Mouse (Mus musculus): ENCODE data around the gene Ctnnbl1. TPM values are rescaled to one million over a fixed set of nuclear protein-coding genes. Genes with fewer than 3 reads are reported as not detected.

The Ctnnbl1 gene
- polyA plus RNA-seq, 1 experiment = 27.0 TPM

- no peaks in the 10 kb centered on the region for H3K4me1 ChIP-seq (ENCODE audit: control insufficient read depth, insufficient read depth, low read length)
- TF ChIP-seq CTCF (IDR thresholded peaks at IDR 0.05; ENCODE audit: insufficient read depth, low read length) (no peak), POLR2A (IDR thresholded peaks at IDR 0.05; ENCODE audit: borderline replicate concordance, extremely low read depth, low read depth, low read length) (no peak)
- no peak for DNase-seq
- 69% methylated on average over 11 of the region's 11 CpGs for WGBS
- no peak overlapping the region for H3K4me3 ChIP-seq (replicated peaks; ENCODE audit: extremely low read depth, low read depth, low read length)
These were observed 63.7 kb downstream of the Ctnnbl1 start for GRCm38 (mm10) chr2:157800746-157801501.

- Histone ChIP-seq H3K4me3 (replicated peaks; ENCODE audit: extremely low read depth, low read depth, low read length) (no peak overlapping the region), H3K4me1 (ENCODE audit: control insufficient read depth, insufficient read depth, low read length) (no peaks in the 10 kb centered on the region)
- TF ChIP-seq CTCF (IDR thresholded peaks at IDR 0.05; ENCODE audit: insufficient read depth, low read length) = no peak
- TF ChIP-seq POLR2A (IDR thresholded peaks at IDR 0.05; ENCODE audit: borderline replicate concordance, extremely low read depth, low read depth, low read length) = no peak
- no peak for DNase-seq
- 47% methylated on average over 8 of the region's 8 CpGs for WGBS
These were observed 64.5 kb downstream of the Ctnnbl1 start for GRCm38 (mm10) chr2:157801505-157802357.

GRCm38 (mm10) chr2:157802666-157803065 is 65.5 kb downstream of the Ctnnbl1 start:
- no peak overlapping the region for H3K4me3 ChIP-seq (replicated peaks; ENCODE audit: extremely low read depth, low read depth, low read length)
- WGBS = 75% methylated on average over 5 of the region's 5 CpGs
- no peak for TF ChIP-seq CTCF (IDR thresholded peaks at IDR 0.05; ENCODE audit: insufficient read depth, low read length)
- no peak for TF ChIP-seq POLR2A (IDR thresholded peaks at IDR 0.05; ENCODE audit: borderline replicate concordance, extremely low read depth, low read depth, low read length)
- no peak for DNase-seq
- H3K4me1 ChIP-seq (ENCODE audit: control insufficient read depth, insufficient read depth, low read length) = no peaks in the 10 kb centered on the region

GRCm38 (mm10) chr2:157804388-157804787 is 67.2 kb downstream of the Ctnnbl1 start:
- Histone ChIP-seq H3K4me3 (replicated peaks; ENCODE audit: extremely low read depth, low read depth, low read length) (no peak overlapping the region), H3K4me1 (ENCODE audit: control insufficient read depth, insufficient read depth, low read length) (no peaks in the 10 kb centered on the region)
- no peak for TF ChIP-seq CTCF (IDR thresholded peaks at IDR 0.05; ENCODE audit: insufficient read depth, low read length)
- no peak for TF ChIP-seq POLR2A (IDR thresholded peaks at IDR 0.05; ENCODE audit: borderline replicate concordance, extremely low read depth, low read depth, low read length)
- no peak for DNase-seq
- WGBS = 87% methylated on average over 3 of the region's 3 CpGs

GRCm38 (mm10) chr2:157805091-157805490 is 67.9 kb downstream of the Ctnnbl1 start:
- Histone ChIP-seq H3K4me1 (ENCODE audit: control insufficient read depth, insufficient read depth, low read length) (no peaks in the 10 kb centered on the region), H3K4me3 (replicated peaks; ENCODE audit: extremely low read depth, low read depth, low read length) (no peak overlapping the region)
- WGBS = 79% methylated on average over 3 of the region's 3 CpGs
- TF ChIP-seq POLR2A (IDR thresholded peaks at IDR 0.05; ENCODE audit: borderline replicate concordance, extremely low read depth, low read depth, low read length) = no peak
- TF ChIP-seq CTCF (IDR thresholded peaks at IDR 0.05; ENCODE audit: insufficient read depth, low read length) = no peak
- DNase-seq = no peak

GRCm38 (mm10) chr2:157807076-157807475 is 69.9 kb downstream of the Ctnnbl1 start:
- TF ChIP-seq POLR2A (IDR thresholded peaks at IDR 0.05; ENCODE audit: borderline replicate concordance, extremely low read depth, low read depth, low read length) (no peak), CTCF (IDR thresholded peaks at IDR 0.05; ENCODE audit: insufficient read depth, low read length) (no peak)
- no peak for DNase-seq
- Histone ChIP-seq H3K4me1 (ENCODE audit: control insufficient read depth, insufficient read depth, low read length) (no peaks in the 10 kb centered on the region), H3K4me3 (replicated peaks; ENCODE audit: extremely low read depth, low read depth, low read length) (no peak overlapping the region)
- 82% methylated on average over 4 of the region's 4 CpGs for WGBS

GRCm38 (mm10) chr2:157807621-157808367 is 70.6 kb downstream of the Ctnnbl1 start:
- 71% methylated on average over 7 of the region's 7 CpGs for WGBS
- no peak overlapping the region for H3K4me3 ChIP-seq (replicated peaks; ENCODE audit: extremely low read depth, low read depth, low read length)
- no peak for TF ChIP-seq CTCF (IDR thresholded peaks at IDR 0.05; ENCODE audit: insufficient read depth, low read length)
- TF ChIP-seq POLR2A (IDR thresholded peaks at IDR 0.05; ENCODE audit: borderline replicate concordance, extremely low read depth, low read depth, low read length) = no peak
- H3K4me1 ChIP-seq (ENCODE audit: control insufficient read depth, insufficient read depth, low read length) = no peaks in the 10 kb centered on the region
- no peak for DNase-seq

- no peak for DNase-seq
- Histone ChIP-seq H3K4me3 (replicated peaks; ENCODE audit: extremely low read depth, low read depth, low read length) (no peak overlapping the region), H3K4me1 (ENCODE audit: control insufficient read depth, insufficient read depth, low read length) (no peaks in the 10 kb centered on the region)
- TF ChIP-seq CTCF (IDR thresholded peaks at IDR 0.05; ENCODE audit: insufficient read depth, low read length) (no peak), POLR2A (IDR thresholded peaks at IDR 0.05; ENCODE audit: borderline replicate concordance, extremely low read depth, low read depth, low read length) (no peak)
- 75% methylated on average over 7 of the region's 7 CpGs for WGBS
These were observed 71.2 kb downstream of the Ctnnbl1 start for GRCm38 (mm10) chr2:157808368-157808923.

GRCm38 (mm10) chr2:157809341-157809740 is 72.1 kb downstream of the Ctnnbl1 start:
- no peak for DNase-seq
- H3K4me3 ChIP-seq (replicated peaks; ENCODE audit: extremely low read depth, low read depth, low read length) = no peak overlapping the region
- no peaks in the 10 kb centered on the region for H3K4me1 ChIP-seq (ENCODE audit: control insufficient read depth, insufficient read depth, low read length)
- no peak for TF ChIP-seq POLR2A (IDR thresholded peaks at IDR 0.05; ENCODE audit: borderline replicate concordance, extremely low read depth, low read depth, low read length)
- TF ChIP-seq CTCF (IDR thresholded peaks at IDR 0.05; ENCODE audit: insufficient read depth, low read length) = no peak
- WGBS = 91% methylated on average over 6 of the region's 6 CpGs

Data from lung, adult 2 months (tissue).